Mouse (Mus musculus): ENCODE measurements at regions not wholly inside any gene's neighbourhood (a gene's known extent, or its start where the extent isn't known, plus 50 kb on each side); places are given as distances from the start of the nearest gene placed in this dataset.

DNA sequence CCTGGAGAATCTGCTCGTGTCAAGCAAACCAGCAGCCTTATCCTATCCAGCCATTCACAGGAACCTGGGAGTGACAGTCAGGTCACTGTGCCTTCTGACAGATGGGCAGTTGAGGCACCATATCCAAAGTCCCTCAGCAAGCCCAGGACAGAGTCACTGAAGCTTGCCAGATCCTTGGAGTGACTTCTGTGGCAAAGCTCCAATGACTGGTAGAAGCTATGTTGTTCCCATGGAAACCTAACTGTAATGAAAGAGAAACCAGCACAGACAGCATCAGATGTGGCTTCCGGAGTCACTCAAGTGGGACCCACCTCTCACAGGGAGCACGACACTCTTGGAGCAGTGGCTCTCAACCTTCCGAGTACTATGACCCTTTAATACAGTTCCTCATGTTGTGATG, 78.4 kb upstream of the Pcbd1 start:
- TF ChIP-seq ZKSCAN1 (IDR thresholded peaks at IDR 0.05; ENCODE audit: borderline replicate concordance, low read depth, low read length) (no peak), POLR2AphosphoS2 (IDR thresholded peaks at IDR 0.05; ENCODE audit: low read depth, low read length) (no peak), CTCF (conservative IDR thresholded peaks at IDR 0.05 in 1 of 2, IDR thresholded peaks at IDR 0.05 in 1 of 2; ENCODE audit: low read depth in 2 of 2, low read length in 2 of 2) (no peak), ZC3H11A (IDR thresholded peaks at IDR 0.05; ENCODE audit: low read depth, low read length) (no peak), ZMIZ1 (IDR thresholded peaks at IDR 0.05; ENCODE audit: low read depth, low read length) (no peak), ELF1 (IDR thresholded peaks at IDR 0.05; ENCODE audit: low read depth, low read length) (no peak), JUND (conservative IDR thresholded peaks at IDR 0.05; ENCODE audit: low read depth, low read length) (no peak)

All from CH12.LX (cell line).